Mouse (Mus musculus) cerebellum, adult 11 months (tissue): ENCODE data around the gene Grik1.

Experiments used
- DNase-seq: peaks from one replicate; pipeline ENCODE4 v3.0.0; 2022

Grik1 gene

GRCm38 (mm10) chr16:87848799-87849198 is 441.3 kb downstream of the Grik1 start:
- DNase-seq: no peak
